8 mouse cellular contexts compared by ENCODE assay signal in genomic region chr6:83914183-83914719, GRCm38 (mm10). TPM values are rescaled to one million over a fixed set of nuclear protein-coding genes. Genes with fewer than 3 reads are reported as not detected.
DNase-seq lines count a peak whose midpoint lies in the region; ATAC-seq and TF ChIP-seq lines count a peak whose summit lies in the region.

No protein-coding gene starts in this region.

- peak; percentile 71 for TF ChIP-seq CTCF in bone marrow macrophage, adult 2 months (IDR thresholded peaks at IDR 0.05; ENCODE audit: low read depth, low read length)
- TF ChIP-seq CTCF in embryonic fibroblast, embryonic 13.5 days (IDR thresholded peaks at IDR 0.05; ENCODE audit: borderline replicate concordance, insufficient read depth, low read length): peak; percentile 94

- 0 out of 2 replicates have a peak, but pooled peaks cover 3% of the 10 kb centered on the region for H3K27me3 ChIP-seq in kidney, embryonic 14.5 days (ENCODE audit: control insufficient read depth, insufficient read depth, low read length)
- H3K27me3 ChIP-seq in limb, embryonic 15.5 days: 0 out of 2 replicates have a peak, but pooled peaks cover 3% of the 10 kb centered on the region

- peak overlapping the region; percentile 59 for H3K27ac ChIP-seq in bone marrow macrophage, adult 2 months (ENCODE audit: insufficient read depth, low read depth, low read length)
- no peak overlapping the region for H3K27ac ChIP-seq in embryonic fibroblast, embryonic 13.5 days (ENCODE audit: insufficient read depth, low read length)
- H3K27ac ChIP-seq in kidney, embryonic 14.5 days (ENCODE audit: low read depth, low read length): peak overlapping the region; percentile 92
- peak overlapping the region; percentile 98 for H3K27ac ChIP-seq in limb, embryonic 15.5 days

- peak; percentile 92 for DNase-seq in A20 (ENCODE audit: low read depth, low spot score)
- DNase-seq in heart, adult 9 months (ENCODE audit: low spot score in 2 of 2): peak; percentile 97 to 98
- peak; percentile 90 to 98 for DNase-seq in monocyte, adult 2 months (ENCODE audit: low read depth in 1 of 2, low spot score in 2 of 2)
- DNase-seq in spleen, postnatal 36 days (ENCODE audit: low spot score in 2 of 2): peak; percentile 97

- H3K36me3 ChIP-seq in kidney, embryonic 14.5 days (ENCODE audit: control insufficient read depth, insufficient read depth, low read length): no peaks in the 10 kb centered on the region
- no peaks in the 10 kb centered on the region for H3K36me3 ChIP-seq in limb, embryonic 15.5 days

- peak; percentile 98 for ATAC-seq in kidney, embryonic 14.5 days (ENCODE audit: low FRiP score, low TSS enrichment)
- ATAC-seq in limb, embryonic 15.5 days (ENCODE audit: insufficient number of reproducible peaks, low FRiP score, low TSS enrichment, low read depth): peak; percentile 97

- under 1% methylated on average over 42 of the region's 50 CpGs for WGBS in kidney, embryonic 14.5 days
- WGBS in limb, embryonic 15.5 days: 0% methylated on average over 49 of the region's 50 CpGs

- no peak for TF ChIP-seq POLR2A in bone marrow macrophage, adult 2 months (IDR thresholded peaks at IDR 0.05; ENCODE audit: borderline replicate concordance, low read depth, low read length)
- peak; percentile 99 for TF ChIP-seq POLR2A in embryonic fibroblast, embryonic 13.5 days (IDR thresholded peaks at IDR 0.05; ENCODE audit: low read depth, low read length)

- H3K4me3 ChIP-seq in bone marrow macrophage, adult 2 months (ENCODE audit: insufficient read depth, low read length): peak overlapping the region; percentile 86
- peak overlapping the region; percentile 71 for H3K4me3 ChIP-seq in embryonic fibroblast, embryonic 13.5 days (ENCODE audit: insufficient read depth, low read length)
- H3K4me3 ChIP-seq in kidney, embryonic 14.5 days (ENCODE audit: low read length): peak overlapping the region; percentile 99
- H3K4me3 ChIP-seq in limb, embryonic 15.5 days: peak overlapping the region; percentile 97

- peak overlapping the region; percentile 56 for H3K4me2 ChIP-seq in kidney, embryonic 14.5 days (replicated peaks; ENCODE audit: low read depth, low read length)
- H3K4me2 ChIP-seq in limb, embryonic 15.5 days: peak overlapping the region; percentile 50; the same call in 1 of the 2 replicates

- H3K9me3 ChIP-seq in kidney, embryonic 14.5 days (ENCODE audit: control insufficient read depth, low read length): no peaks in the 10 kb centered on the region
- H3K9me3 ChIP-seq in limb, embryonic 15.5 days: no peaks in the 10 kb centered on the region

- H3K9ac ChIP-seq in kidney, embryonic 14.5 days (ENCODE audit: low read depth, low read length): peak overlapping the region; percentile 99
- H3K9ac ChIP-seq in limb, embryonic 15.5 days: peak overlapping the region; percentile 98

- no peaks in the 10 kb centered on the region for H3K4me1 ChIP-seq in bone marrow macrophage, adult 2 months (ENCODE audit: control insufficient read depth, insufficient read depth, low read length)
- no peaks in the 10 kb centered on the region for H3K4me1 ChIP-seq in embryonic fibroblast, embryonic 13.5 days (ENCODE audit: control insufficient read depth, insufficient read depth, low read length)
- H3K4me1 ChIP-seq in kidney, embryonic 14.5 days (ENCODE audit: control insufficient read depth, insufficient read depth, low read length): no peaks in the 10 kb centered on the region
- no peaks in the 10 kb centered on the region for H3K4me1 ChIP-seq in limb, embryonic 15.5 days

RNA-seq across cellular contexts. Expression of gene Zfp638, which starts 47.3 kb away (rescaled TPM):
- polyA plus RNA-seq in bone marrow macrophage, adult 2 months (2012; ENCODE audit: insufficient read depth, insufficient read length, missing spikeins): 70.3 and 82.0 TPM in 2 replicates
- polyA plus RNA-seq in embryonic fibroblast, embryonic 13.5 days (2011; ENCODE audit: insufficient read length, low read depth, missing spikeins): 99.5 and 124 TPM in 2 replicates
- 72.4 and 93.1 TPM in 2 replicates for polyA plus RNA-seq in kidney, embryonic 14.5 days (2014; fragmentation: Nextera tagmentation; extraction: Ambion mirVana)
- 46.7 and 59.3 TPM in 2 replicates for polyA plus RNA-seq in limb, embryonic 15.5 days (2015; fragmentation: Nextera tagmentation; extraction: Ambion mirVana)
